Mouse (Mus musculus): ENCODE measurements around the gene Rbm38. TPM values are rescaled to one million over a fixed set of nuclear protein-coding genes. Genes with fewer than 3 reads are reported as not detected.
A peak's percentile ranks its signal among the peaks of the same experiment; 100 is the strongest.

The Rbm38 gene
- polyA plus RNA-seq, 1 experiment from 2014 or later = 39.0 TPM

DNA sequence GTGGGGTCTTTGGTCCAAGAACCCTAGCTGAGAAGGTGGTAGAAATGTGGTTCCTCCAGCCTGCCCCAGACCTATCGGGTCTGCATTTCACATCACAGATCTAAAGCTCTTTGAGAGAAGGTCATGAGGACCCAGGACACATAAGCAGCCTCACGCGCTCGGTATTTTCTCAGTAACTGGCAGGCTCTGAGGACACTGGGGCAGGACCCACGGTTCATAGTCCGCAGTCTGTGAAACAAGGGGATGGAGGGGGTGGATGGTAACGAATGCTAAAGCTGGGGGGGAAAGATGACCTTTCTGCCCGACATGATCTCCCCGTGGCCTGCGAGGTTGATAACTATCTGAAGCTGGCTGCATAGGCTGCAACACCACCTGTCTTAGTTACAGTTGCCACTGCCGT lies 22.6 kb upstream of the Rbm38 start:
- Histone ChIP-seq H3K4me3 (ENCODE audit: low read depth, low read length) (no peak overlapping the region), H3K4me2 (replicated peaks; ENCODE audit: low read depth) (no peak overlapping the region), H3K9ac (ENCODE audit: low read depth, low read length) (no peak overlapping the region), H3K36me3 (ENCODE audit: control insufficient read depth, insufficient read depth) (peaks cover 3% of the 10 kb centered on the region; the same call in 1 of the 2 replicates), H3K4me1 (replicated peaks; ENCODE audit: control insufficient read depth, insufficient read depth, low read length) (no peaks in the 10 kb centered on the region; the same call in 1 of the 2 replicates), H3K9me3 (ENCODE audit: control insufficient read depth) (no peaks in the 10 kb centered on the region), H3K27me3 (replicated peaks; ENCODE audit: control insufficient read depth, insufficient read depth, low read length) (no peaks in the 10 kb centered on the region), H3K27ac (ENCODE audit: low read depth, low read length) (no peak overlapping the region)
- no peak for ATAC-seq
- no peak for TF ChIP-seq CTCF (IDR thresholded peaks at IDR 0.05; ENCODE audit: low read depth)
- 59% methylated on average over 11 of the region's 11 CpGs for WGBS

GRCm38 (mm10) chr2:172998478-172998877 lies 21.8 kb upstream of the Rbm38 start:
- Histone ChIP-seq H3K4me1 (replicated peaks; ENCODE audit: control insufficient read depth, insufficient read depth, low read length) (no peaks in the 10 kb centered on the region; the same call in 1 of the 2 replicates), H3K4me2 (replicated peaks; ENCODE audit: low read depth) (no peak overlapping the region), H3K27ac (ENCODE audit: low read depth, low read length) (no peak overlapping the region), H3K36me3 (ENCODE audit: control insufficient read depth, insufficient read depth) (peaks cover 7% of the 10 kb centered on the region; the same call in 1 of the 2 replicates), H3K27me3 (replicated peaks; ENCODE audit: control insufficient read depth, insufficient read depth, low read length) (no peaks in the 10 kb centered on the region), H3K4me3 (ENCODE audit: low read depth, low read length) (no peak overlapping the region), H3K9me3 (ENCODE audit: control insufficient read depth) (no peaks in the 10 kb centered on the region), H3K9ac (ENCODE audit: low read depth, low read length) (no peak overlapping the region)
- WGBS = 51% methylated on average over 7 of the region's 7 CpGs
- TF ChIP-seq CTCF (IDR thresholded peaks at IDR 0.05; ENCODE audit: low read depth) = no peak
- no peak for ATAC-seq

DNA sequence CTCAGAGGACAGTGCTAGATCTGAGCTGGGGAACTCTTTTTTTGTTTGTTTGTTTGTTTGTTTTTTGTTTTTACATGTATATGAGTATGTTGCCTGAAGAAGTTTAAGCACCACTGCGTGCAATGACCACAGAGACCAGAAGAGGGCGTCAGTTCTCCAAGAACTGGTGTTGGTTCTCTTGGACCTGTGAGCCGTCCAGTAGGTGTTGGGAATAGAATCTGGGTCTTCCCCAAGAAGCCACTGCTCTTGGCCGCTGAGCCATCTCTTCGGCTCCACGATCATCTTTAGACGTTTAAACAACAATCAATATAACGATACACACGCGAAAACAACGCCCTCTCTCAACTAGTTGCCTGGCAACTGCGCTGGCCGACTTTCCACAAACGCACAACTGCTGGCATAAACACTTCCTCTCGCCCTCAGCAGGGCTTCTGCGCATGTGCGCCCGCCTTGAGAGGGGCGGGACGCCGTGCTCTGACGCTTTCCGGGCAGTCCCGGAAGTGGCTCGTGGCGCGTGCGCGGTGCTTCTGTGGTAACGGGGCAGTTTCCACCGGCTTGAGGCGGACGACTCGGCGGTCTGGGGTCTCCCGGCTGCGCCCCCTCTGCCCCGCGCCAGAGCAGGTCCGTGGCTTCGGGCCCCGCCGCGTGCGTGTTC lies 20.5 kb upstream of the Rbm38 start, which contains the start of gene Rae1:
Gene Rae1, plus strand, starts transcription at position 488 of the 655 bp plus-strand sequence.
- Histone ChIP-seq H3K36me3 (ENCODE audit: control insufficient read depth, insufficient read depth) (peaks cover 18% of the 10 kb centered on the region), H3K4me1 (replicated peaks; ENCODE audit: control insufficient read depth, insufficient read depth, low read length) (no peaks in the 10 kb centered on the region; the same call in 1 of the 2 replicates), H3K4me2 (replicated peaks; ENCODE audit: low read depth) (peak within 1 kb of the TSS; percentile 86), H3K4me3 (ENCODE audit: low read depth, low read length) (peak within 1 kb of the TSS; percentile 87), H3K9ac (ENCODE audit: low read depth, low read length) (peak within 1 kb of the TSS; percentile 95), H3K9me3 (ENCODE audit: control insufficient read depth) (no peaks in the 10 kb centered on the region), H3K27me3 (replicated peaks; ENCODE audit: control insufficient read depth, insufficient read depth, low read length) (no peaks in the 10 kb centered on the region), H3K27ac (ENCODE audit: low read depth, low read length) (peak within 1 kb of the TSS; percentile 95)
- ATAC-seq = peak; percentile 96
- TF ChIP-seq CTCF (IDR thresholded peaks at IDR 0.05; ENCODE audit: low read depth) = peak; percentile 88
- WGBS = under 1% methylated on average over 43 of the region's 45 CpGs

DNA sequence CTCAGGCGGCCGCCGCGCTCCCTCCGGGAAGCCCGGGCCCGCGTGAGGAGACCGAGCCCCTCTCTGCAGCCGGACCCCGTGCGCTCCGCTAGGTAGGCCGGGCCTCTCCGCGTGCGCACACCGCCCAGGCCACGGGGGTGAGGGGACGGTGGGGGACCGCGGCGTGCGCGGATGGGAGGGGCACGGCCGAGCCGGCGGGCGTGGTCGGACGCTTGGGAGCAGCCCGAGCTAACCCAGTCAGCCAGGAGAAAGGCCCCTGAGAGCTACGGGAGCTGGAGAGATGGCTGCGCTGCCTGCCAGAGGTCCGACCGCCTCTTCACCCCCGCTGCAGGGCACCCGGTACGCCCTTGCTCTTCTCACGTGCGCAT lies 20.0 kb upstream of the Rbm38 start:
- Histone ChIP-seq H3K4me1 (replicated peaks; ENCODE audit: control insufficient read depth, insufficient read depth, low read length) (no peaks in the 10 kb centered on the region; the same call in 1 of the 2 replicates), H3K9me3 (ENCODE audit: control insufficient read depth) (no peaks in the 10 kb centered on the region), H3K4me2 (replicated peaks; ENCODE audit: low read depth) (peak overlapping the region; percentile 86), H3K27me3 (replicated peaks; ENCODE audit: control insufficient read depth, insufficient read depth, low read length) (no peaks in the 10 kb centered on the region), H3K9ac (ENCODE audit: low read depth, low read length) (peak overlapping the region; percentile 95), H3K27ac (ENCODE audit: low read depth, low read length) (peak overlapping the region; percentile 95), H3K36me3 (ENCODE audit: control insufficient read depth, insufficient read depth) (peaks cover 21% of the 10 kb centered on the region), H3K4me3 (ENCODE audit: low read depth, low read length) (peak overlapping the region; percentile 87)
- peak; percentile 87 for ATAC-seq
- TF ChIP-seq CTCF (IDR thresholded peaks at IDR 0.05; ENCODE audit: low read depth) = no peak
- WGBS = 0% methylated on average over 42 of the region's 42 CpGs

DNA sequence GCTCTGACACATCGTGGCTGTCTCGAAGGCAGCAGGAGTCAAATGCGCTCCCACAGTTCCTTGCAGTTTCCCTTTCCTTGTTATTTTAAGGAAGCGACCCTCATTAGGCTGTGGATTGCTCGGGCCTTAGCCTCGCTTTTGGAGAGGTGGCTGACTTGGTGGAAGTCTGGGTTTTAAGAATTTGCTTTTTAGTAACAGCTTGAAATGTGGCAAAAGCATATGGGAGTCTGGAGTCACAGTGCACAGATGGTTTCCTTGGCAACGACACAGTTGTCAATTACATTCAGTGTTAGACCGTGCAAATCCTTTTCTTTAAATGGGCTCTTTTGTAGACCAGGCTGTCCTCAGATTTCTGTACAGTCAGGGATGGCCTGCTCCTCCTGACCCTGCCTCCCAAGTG lies 19.4 kb upstream of the Rbm38 start:
- ATAC-seq = no peak
- H3K4me3 ChIP-seq (ENCODE audit: low read depth, low read length) = peak overlapping the region; percentile 87
- peak overlapping the region; percentile 95 for H3K9ac ChIP-seq (ENCODE audit: low read depth, low read length)
- H3K27ac ChIP-seq (ENCODE audit: low read depth, low read length) = peak overlapping the region; percentile 95; the same call in 1 of the 2 replicates
- no peaks in the 10 kb centered on the region for H3K9me3 ChIP-seq (ENCODE audit: control insufficient read depth)
- 12% methylated on average over 8 of the region's 8 CpGs for WGBS
- H3K27me3 ChIP-seq (replicated peaks; ENCODE audit: control insufficient read depth, insufficient read depth, low read length) = no peaks in the 10 kb centered on the region
- no peaks in the 10 kb centered on the region; the same call in 1 of the 2 replicates for H3K4me1 ChIP-seq (replicated peaks; ENCODE audit: control insufficient read depth, insufficient read depth, low read length)
- TF ChIP-seq CTCF (IDR thresholded peaks at IDR 0.05; ENCODE audit: low read depth) = no peak
- peaks cover 27% of the 10 kb centered on the region for H3K36me3 ChIP-seq (ENCODE audit: control insufficient read depth, insufficient read depth)
- H3K4me2 ChIP-seq (replicated peaks; ENCODE audit: low read depth) = peak overlapping the region; percentile 86

DNA sequence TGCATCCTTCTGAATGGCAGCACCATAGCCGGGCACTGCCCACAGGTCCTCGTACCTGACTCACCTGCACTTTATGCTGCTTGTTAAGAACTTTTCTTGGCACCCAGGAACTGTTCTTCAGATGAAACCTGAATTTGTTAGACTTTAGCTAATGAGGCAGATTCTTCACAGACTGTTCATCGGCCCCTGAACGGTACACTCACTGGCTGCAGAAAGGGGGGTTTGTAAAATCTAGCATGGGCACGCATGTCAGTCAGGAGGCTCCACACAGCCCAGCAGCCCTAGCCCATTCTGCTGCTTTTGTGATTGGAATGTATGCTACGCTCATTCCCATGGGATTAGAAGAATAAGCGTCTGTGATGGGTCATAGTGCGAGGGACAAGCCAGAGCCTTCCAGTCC lies 16.6 kb upstream of the Rbm38 start:
- H3K27ac ChIP-seq (ENCODE audit: low read depth, low read length) = no peak overlapping the region
- TF ChIP-seq CTCF (IDR thresholded peaks at IDR 0.05; ENCODE audit: low read depth) = no peak
- no peaks in the 10 kb centered on the region for H3K9me3 ChIP-seq (ENCODE audit: control insufficient read depth)
- no peak overlapping the region for H3K4me2 ChIP-seq (replicated peaks; ENCODE audit: low read depth)
- no peak overlapping the region for H3K4me3 ChIP-seq (ENCODE audit: low read depth, low read length)
- no peaks in the 10 kb centered on the region for H3K27me3 ChIP-seq (replicated peaks; ENCODE audit: control insufficient read depth, insufficient read depth, low read length)
- H3K36me3 ChIP-seq (ENCODE audit: control insufficient read depth, insufficient read depth) = peaks cover 54% of the 10 kb centered on the region
- WGBS = 92% methylated on average over 8 of the region's 8 CpGs
- H3K4me1 ChIP-seq (replicated peaks; ENCODE audit: control insufficient read depth, insufficient read depth, low read length) = no peaks in the 10 kb centered on the region; the same call in 1 of the 2 replicates
- no peak overlapping the region for H3K9ac ChIP-seq (ENCODE audit: low read depth, low read length)
- ATAC-seq = no peak

Measured in intestine, postnatal 0 days (tissue).